Mouse (Mus musculus): ENCODE measurements around the gene Setd5.

DNA sequence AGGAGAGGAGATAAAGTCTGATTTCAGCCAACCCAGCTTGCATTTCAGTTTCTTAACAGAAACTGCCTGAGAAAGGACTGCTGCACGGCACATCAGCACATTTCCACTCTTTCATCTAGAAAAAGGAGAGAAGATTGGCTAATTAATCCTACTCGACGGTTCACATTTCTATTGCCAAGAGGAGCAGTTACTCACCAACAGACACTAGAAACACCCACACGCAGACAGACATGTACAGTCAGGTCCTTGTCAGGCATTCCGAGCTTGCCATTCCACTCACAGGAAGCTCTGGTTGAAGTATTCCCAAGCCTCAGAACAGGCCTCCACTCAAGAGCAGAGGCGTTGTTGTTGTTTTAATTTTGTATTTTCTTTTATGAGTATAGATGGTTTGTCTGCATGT lies 42.7 kb upstream of the Setd5 start:
- no peak for TF ChIP-seq POLR2A (IDR thresholded peaks at IDR 0.05; ENCODE audit: control insufficient read depth, low read depth, low read length)
- TF ChIP-seq CTCF (IDR thresholded peaks at IDR 0.05; ENCODE audit: control insufficient read depth, insufficient read depth, insufficient replicate concordance, low read depth, low read length) = no peak

All from testis, adult 2 months (tissue).